Mouse (Mus musculus) limb, embryonic 14.5 days (tissue): ENCODE results near the gene Zfp786. TPM values are rescaled to one million over a fixed set of nuclear protein-coding genes. Genes with fewer than 3 reads are reported as not detected.

Experiments
- microRNA counts: library from miRNA; unstranded; fragments of <30 nt; microRNA quantifications from one replicate; lab custom pipeline; 2016
- microRNA-seq: library from miRNA; unstranded; fragments of <30 nt; microRNA quantifications from one replicate; pipeline ENCODE4, GENCODE M21; 2016
- polyA plus RNA-seq, 2 experiments: library from polyadenylated mRNA; depleted of rRNA in 1 of 2; stranded (reverse) in 1 of 2; unstranded in 1 of 2; fragments of >200 nt; fragmentation: Nextera tagmentation in 1 of 2; extraction: Ambion mirVana in 1 of 2; gene quantifications; 2 replicates each; pipeline versions ENCODE4 v1.2.1 to v1.2.3; 2012 to 2014

The Zfp786 gene
- polyA plus RNA-seq, 2 experiments, result 2.0 to 2.9 TPM

MicroRNAs encoded within 50 kb of the gene (microRNA counts, 519-probe panel; counts per million panel counts)
- not detected for microRNA mmu-miR-704 (lab: Ali Mortazavi, UCI)

Small RNA genes within 50 kb of the gene (microRNA-seq; reads per million reads assigned to microRNA genes)
- gene Mir704, result 0.69 reads per million

Other genes with a start within 250 kb of the Zfp786 start
- 121 and 153 TPM in 2 replicates for gene Ezh2, start 235.5 kb downstream of the Zfp786 start, polyA plus RNA-seq (2012; rRNA removed)
- 81.0 and 84.6 TPM in 2 replicates for gene Ezh2, start 235.5 kb downstream of the Zfp786 start, polyA plus RNA-seq (2014; fragmentation: Nextera tagmentation; extraction: Ambion mirVana)
- 111 and 139 TPM in 2 replicates for gene Pdia4, start 17.4 kb downstream of the Zfp786 start, polyA plus RNA-seq (2012; rRNA removed)
- 243 and 256 TPM in 2 replicates for gene Pdia4, start 17.4 kb downstream of the Zfp786 start, polyA plus RNA-seq (2014; fragmentation: Nextera tagmentation; extraction: Ambion mirVana)
- gene Zfp398, start 4.8 kb upstream of the Zfp786 start, polyA plus RNA-seq (2012; rRNA removed), result 11.7 and 15.5 TPM in 2 replicates
- gene Zfp398, start 4.8 kb upstream of the Zfp786 start, polyA plus RNA-seq (2014; fragmentation: Nextera tagmentation; extraction: Ambion mirVana), result 10.4 and 12.1 TPM in 2 replicates
- 20.2 and 20.8 TPM in 2 replicates for gene Zfp282, start 46.3 kb upstream of the Zfp786 start, polyA plus RNA-seq (2012; rRNA removed)
- gene Zfp282, start 46.3 kb upstream of the Zfp786 start, polyA plus RNA-seq (2014; fragmentation: Nextera tagmentation; extraction: Ambion mirVana), result 19.7 and 22.2 TPM in 2 replicates
- gene Zfp212, start 89.6 kb upstream of the Zfp786 start, polyA plus RNA-seq (2012; rRNA removed), result 19.6 and 21.0 TPM in 2 replicates
- 14.0 and 14.7 TPM in 2 replicates for gene Zfp212, start 89.6 kb upstream of the Zfp786 start, polyA plus RNA-seq (2014; fragmentation: Nextera tagmentation; extraction: Ambion mirVana)
- 30.1 and 37.0 TPM in 2 replicates for gene Zfp956, start 122.5 kb upstream of the Zfp786 start, polyA plus RNA-seq (2012; rRNA removed)
- gene Zfp956, start 122.5 kb upstream of the Zfp786 start, polyA plus RNA-seq (2014; fragmentation: Nextera tagmentation; extraction: Ambion mirVana), result 10.5 and 13.0 TPM in 2 replicates
- 24.8 and 27.6 TPM in 2 replicates for gene Zfp777, start 218.0 kb upstream of the Zfp786 start, polyA plus RNA-seq (2012; rRNA removed)
- 9.3 and 10.9 TPM in 2 replicates for gene Zfp777, start 218.0 kb upstream of the Zfp786 start, polyA plus RNA-seq (2014; fragmentation: Nextera tagmentation; extraction: Ambion mirVana)